Mouse (Mus musculus): ENCODE measurements around the gene Csrp1. TPM values are rescaled to one million over a fixed set of nuclear protein-coding genes. Genes with fewer than 3 reads are reported as not detected.

Gene Csrp1
- polyA plus RNA-seq, 1 experiment = 33.7 TPM

DNA sequence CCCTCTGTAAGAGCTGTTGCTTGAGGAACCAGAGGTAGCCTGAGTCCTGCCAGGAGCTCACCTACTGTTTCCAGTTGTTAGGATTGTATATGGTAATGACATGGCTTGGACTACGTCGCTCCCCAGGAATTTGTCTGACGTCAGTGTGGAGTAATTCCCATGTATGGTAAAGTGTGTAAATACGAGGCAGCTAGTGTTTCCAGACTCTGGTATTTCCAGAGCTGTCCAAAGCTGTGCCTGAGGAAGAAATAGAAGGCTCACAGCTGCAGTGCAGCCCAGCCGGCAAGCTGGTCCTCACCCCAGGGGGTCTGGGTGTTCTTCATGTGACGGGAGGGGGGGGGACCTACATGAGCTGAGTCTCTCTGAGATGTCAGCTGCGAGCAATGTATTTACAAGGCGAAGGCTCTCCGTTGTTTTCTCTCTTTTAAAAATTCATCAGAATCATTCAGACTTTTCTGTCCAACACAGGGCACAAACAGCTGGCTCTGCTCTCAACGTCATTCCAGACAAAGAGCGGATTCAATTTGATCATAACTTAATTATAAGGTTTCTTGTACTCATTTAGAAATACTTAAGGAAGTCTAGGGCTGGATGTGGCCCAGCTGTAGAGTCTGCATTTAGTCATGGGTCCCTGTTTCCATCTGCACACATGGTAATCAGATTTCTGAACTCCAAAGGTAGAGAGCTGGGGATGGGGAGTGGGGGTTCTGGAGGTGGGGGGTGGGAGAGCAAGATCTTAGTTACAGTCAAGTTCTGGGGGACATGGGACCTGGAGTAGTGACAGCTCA lies 12.2 kb downstream of the Csrp1 start:
- peaks cover 20% of the 10 kb centered on the region for H3K4me1 ChIP-seq (ENCODE audit: control insufficient read depth, insufficient read depth, insufficient read length, low read length)
- peak overlapping the region; percentile 13; the same call in 1 of the 2 replicates for H3K4me3 ChIP-seq (ENCODE audit: insufficient read depth, low read depth, low read length)
- peak overlapping the region; percentile 85 for H3K27ac ChIP-seq (replicated peaks; ENCODE audit: low read depth, low read length)

DNA sequence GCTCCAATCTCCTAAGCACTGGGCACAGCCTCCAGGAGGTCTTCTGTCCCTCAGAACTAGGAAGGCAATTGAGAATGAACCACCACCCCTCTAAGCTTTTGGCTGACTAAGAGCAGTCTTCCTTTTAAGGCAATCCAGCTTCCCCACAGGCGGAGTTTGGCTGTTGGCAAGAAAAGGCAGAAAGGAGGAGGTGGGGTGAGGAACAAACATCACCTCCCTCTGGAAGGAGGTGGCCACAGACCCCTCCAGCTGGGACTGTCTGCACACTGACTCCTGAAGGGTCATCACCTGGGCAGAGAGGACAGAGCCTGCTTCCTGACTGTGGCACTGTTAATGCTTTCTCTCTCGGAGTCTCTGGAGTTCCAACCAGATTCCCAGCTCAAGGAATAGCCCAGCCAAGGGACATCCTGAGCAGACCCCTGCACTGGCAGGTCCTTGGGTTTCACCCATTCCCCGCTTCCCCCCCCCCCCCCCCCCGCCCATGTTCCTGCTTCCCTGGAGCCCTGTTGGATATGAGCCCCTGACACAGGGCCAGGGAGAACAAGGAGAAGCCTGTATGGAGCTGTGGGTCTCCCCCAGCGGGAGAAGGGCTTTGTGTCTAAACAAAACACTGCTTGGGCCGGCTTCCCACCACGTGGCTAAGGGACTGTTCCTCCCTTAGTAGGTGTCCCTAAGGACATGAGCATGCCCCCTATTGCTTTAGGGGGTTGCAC lies 14.5 kb downstream of the Csrp1 start:
- peaks cover 23% of the 10 kb centered on the region for H3K4me1 ChIP-seq (ENCODE audit: control insufficient read depth, insufficient read depth, insufficient read length, low read length)

DNA sequence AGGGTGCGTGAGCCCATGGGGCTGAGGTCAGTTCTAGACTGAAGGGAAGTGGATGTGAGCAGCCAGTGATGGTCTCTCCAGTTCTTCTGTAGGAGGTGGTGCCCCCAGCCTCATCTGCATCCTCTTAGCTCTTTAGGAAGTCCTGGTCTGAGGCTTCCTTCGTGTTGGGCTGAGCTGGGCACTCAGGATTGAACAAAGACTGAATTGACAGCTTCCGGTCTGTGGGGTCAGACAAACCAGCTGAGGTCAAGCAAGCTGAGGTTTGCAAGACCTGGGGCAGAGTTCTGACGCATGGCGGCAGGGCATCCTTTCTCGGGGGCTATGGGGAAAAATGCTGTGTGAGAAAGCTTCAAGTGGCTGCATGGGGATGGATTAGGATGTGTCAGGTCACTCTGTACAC lies 15.6 kb downstream of the Csrp1 start:
- Histone ChIP-seq H3K27ac (replicated peaks; ENCODE audit: low read depth, low read length) (peak overlapping the region; percentile 24; the same call in 1 of the 2 replicates), H3K4me1 (ENCODE audit: control insufficient read depth, insufficient read depth, insufficient read length, low read length) (peaks cover 29% of the 10 kb centered on the region), H3K4me3 (ENCODE audit: insufficient read depth, low read depth, low read length) (no peak overlapping the region)

More for the DNA sequence above, 14.5 kb downstream of the Csrp1 start:
- Histone ChIP-seq H3K4me3 (ENCODE audit: insufficient read depth, low read depth, low read length) (no peak overlapping the region), H3K27ac (replicated peaks; ENCODE audit: low read depth, low read length) (peak overlapping the region; percentile 76)

DNA sequence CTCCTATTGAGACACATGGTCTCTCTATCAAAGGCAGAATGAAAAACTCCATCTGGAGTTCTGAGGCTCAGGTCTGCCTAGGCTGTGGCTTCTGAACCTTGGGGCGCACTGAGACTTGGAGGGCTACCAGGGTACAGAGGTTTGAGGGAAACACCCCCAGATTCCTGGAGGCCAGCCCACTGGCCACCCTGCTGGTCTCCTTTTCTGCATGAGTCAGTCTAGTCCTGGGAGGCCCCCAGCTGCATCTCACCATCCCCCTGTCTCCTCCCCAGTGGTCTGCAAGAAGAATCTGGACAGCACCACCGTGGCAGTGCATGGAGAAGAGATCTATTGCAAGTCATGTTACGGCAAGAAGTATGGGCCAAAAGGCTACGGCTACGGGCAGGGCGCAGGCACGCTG lies 25.1 kb downstream of the Csrp1 start:
- no peak overlapping the region for H3K27ac ChIP-seq (replicated peaks; ENCODE audit: low read depth, low read length)
- peaks cover 17% of the 10 kb centered on the region for H3K4me1 ChIP-seq (ENCODE audit: control insufficient read depth, insufficient read depth, insufficient read length, low read length)
- no peak overlapping the region for H3K4me3 ChIP-seq (ENCODE audit: insufficient read depth, low read depth, low read length)

DNA sequence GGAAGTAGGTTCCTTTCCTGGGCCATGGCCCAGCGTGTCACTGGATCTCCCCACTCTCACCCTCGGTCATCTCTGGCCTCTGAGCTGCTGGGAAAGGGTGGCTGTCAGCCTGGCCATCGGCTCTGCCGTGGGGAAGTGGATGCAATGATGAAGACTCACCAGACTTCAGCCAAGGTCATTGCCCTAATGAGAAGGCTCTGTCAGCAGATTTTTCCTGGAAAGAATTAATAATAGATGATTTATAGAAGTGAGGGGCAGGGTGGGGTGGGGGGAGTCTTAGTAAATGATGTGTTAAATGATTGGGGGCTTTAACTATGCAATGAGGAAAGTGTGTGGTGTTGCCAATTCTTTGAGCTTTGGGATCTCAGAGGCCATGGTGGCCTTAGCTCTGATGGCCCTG lies 26.4 kb downstream of the Csrp1 start:
- peaks cover 15% of the 10 kb centered on the region for H3K4me1 ChIP-seq (ENCODE audit: control insufficient read depth, insufficient read depth, insufficient read length, low read length)
- no peak overlapping the region for H3K27ac ChIP-seq (replicated peaks; ENCODE audit: low read depth, low read length)
- no peak overlapping the region for H3K4me3 ChIP-seq (ENCODE audit: insufficient read depth, low read depth, low read length)

DNA sequence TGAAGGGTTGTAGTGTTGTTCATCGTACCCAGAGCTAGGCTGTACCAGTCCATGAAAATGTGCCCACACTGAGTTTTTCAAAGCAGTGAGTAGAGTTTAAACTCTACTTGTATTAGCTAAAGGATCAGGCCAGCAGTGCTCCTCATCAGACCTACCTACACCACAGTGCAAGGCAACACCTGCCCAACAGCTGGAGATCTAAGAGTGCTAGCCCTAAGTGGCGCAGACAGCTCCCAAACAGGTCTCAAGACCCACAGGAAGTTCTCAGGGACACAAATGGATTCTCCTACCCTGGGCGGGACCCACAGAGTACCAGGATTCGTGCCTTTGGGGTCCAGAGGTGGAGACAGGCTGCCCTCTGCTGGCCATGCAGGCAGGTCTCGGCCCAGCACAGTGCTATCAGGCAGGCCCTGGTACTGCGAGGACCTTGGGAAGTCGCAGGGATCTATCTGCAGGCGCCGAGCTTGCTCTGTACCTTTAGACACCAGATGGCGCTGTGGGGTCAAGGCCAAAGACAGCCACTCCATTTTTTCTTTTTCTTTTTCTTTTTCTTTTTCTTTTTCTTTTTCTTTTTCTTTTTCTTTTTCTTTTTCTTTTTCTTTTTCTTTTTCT lies 33.0 kb downstream of the Csrp1 start:
- no peak overlapping the region for H3K4me3 ChIP-seq (ENCODE audit: insufficient read depth, low read depth, low read length)
- peaks cover 5% of the 10 kb centered on the region; the same call in 1 of the 2 replicates for H3K4me1 ChIP-seq (ENCODE audit: control insufficient read depth, insufficient read depth, insufficient read length, low read length)

DNA sequence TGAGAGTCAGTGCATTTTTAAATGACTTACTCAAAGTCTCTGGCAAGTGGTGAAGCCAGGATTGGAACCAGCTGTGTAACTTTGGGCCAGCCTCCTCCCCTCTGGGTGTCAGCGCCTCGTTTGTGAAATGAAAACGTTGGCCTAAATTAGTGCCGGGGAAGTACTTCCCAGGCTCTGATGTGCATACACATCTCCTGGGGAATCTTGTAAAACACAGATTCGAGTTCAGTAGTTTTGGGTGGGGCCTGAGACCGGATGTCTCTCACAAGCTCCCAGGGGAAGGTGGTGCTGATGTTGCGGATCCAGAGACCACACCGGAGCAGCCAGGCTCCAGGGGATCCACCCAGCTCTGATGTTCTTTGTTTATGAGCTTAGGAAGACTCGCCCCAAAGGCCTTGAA lies 35.4 kb downstream of the Csrp1 start:
- H3K4me3 ChIP-seq (ENCODE audit: insufficient read depth, low read depth, low read length) = no peak overlapping the region
- H3K27ac ChIP-seq (replicated peaks; ENCODE audit: low read depth, low read length) = peak overlapping the region; percentile 28; the same call in 1 of the 2 replicates
- peaks cover 5% of the 10 kb centered on the region; the same call in 1 of the 2 replicates for H3K4me1 ChIP-seq (ENCODE audit: control insufficient read depth, insufficient read depth, insufficient read length, low read length)

More for the DNA sequence above, 33.0 kb downstream of the Csrp1 start:
- peak overlapping the region; percentile 72 for H3K27ac ChIP-seq (replicated peaks; ENCODE audit: low read depth, low read length)

DNA sequence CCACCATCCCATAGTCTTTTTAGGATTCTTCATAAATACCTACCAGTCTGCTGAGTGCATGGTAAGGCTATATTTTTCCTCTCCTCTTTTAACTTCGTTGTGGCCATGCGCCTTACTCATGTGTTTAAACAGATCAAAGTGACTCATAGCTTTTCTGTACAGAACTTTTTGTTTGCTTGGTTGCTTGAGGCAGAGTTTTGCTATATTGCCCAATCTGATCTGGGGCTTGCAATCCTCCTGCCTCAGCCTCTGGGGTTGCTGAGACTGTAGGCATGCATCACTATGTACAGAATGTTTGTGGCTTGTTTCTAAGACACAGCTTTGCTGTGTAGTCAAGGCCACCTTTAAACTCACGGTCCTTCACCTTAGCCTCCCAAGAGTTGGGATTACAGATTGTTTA lies 36.1 kb downstream of the Csrp1 start:
- Histone ChIP-seq H3K4me1 (ENCODE audit: control insufficient read depth, insufficient read depth, insufficient read length, low read length) (peaks cover 5% of the 10 kb centered on the region; the same call in 1 of the 2 replicates), H3K27ac (replicated peaks; ENCODE audit: low read depth, low read length) (no peak overlapping the region), H3K4me3 (ENCODE audit: insufficient read depth, low read depth, low read length) (no peak overlapping the region)

DNA sequence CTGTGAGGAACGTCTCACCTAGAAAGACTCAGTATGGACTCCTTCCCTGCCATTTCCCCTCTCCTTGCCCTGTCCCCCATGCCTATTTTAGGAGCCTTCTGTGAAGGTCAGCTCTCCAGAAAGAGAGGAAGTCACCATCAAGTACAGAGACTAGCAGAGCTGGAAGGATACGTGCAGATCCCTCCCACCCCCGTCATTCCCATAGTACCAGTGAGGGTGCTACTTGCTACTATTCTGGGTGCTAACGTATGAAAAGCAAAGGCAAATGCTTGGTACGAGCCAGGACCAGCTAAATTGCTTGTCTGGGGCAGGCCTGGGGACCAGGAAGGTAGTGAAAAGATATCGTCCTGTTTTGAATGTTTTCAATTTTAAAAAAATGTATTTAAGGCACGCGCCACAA lies 37.4 kb downstream of the Csrp1 start:
- no peak overlapping the region for H3K4me3 ChIP-seq (ENCODE audit: insufficient read depth, low read depth, low read length)
- no peak overlapping the region for H3K27ac ChIP-seq (replicated peaks; ENCODE audit: low read depth, low read length)
- peaks cover 5% of the 10 kb centered on the region; the same call in 1 of the 2 replicates for H3K4me1 ChIP-seq (ENCODE audit: control insufficient read depth, insufficient read depth, insufficient read length, low read length)

DNA sequence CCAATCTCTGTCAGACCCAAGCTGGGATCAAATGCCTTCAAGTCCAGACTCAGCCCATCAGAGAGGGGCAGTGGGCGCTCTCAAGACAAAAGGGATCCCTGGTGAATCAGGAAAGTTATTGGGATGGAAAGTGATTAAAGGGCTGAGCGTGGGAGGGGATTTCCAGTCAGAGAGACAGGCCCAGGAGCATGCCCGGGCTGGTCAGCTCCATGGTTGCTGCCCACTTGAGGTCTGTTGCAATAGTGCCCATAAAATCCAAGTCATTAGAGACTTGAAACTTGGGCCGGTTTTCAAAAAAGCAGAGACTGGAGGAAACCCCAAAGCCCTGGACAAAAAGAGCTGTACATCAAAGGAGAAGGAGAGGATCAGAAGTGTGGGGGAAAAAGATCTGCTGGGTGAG lies 39.8 kb downstream of the Csrp1 start:
- Histone ChIP-seq H3K4me1 (ENCODE audit: control insufficient read depth, insufficient read depth, insufficient read length, low read length) (no peaks in the 10 kb centered on the region), H3K27ac (replicated peaks; ENCODE audit: low read depth, low read length) (0 out of 2 replicates have a peak overlapping the region, but pooled peaks have one; percentile 26), H3K4me3 (ENCODE audit: insufficient read depth, low read depth, low read length) (no peak overlapping the region)

DNA sequence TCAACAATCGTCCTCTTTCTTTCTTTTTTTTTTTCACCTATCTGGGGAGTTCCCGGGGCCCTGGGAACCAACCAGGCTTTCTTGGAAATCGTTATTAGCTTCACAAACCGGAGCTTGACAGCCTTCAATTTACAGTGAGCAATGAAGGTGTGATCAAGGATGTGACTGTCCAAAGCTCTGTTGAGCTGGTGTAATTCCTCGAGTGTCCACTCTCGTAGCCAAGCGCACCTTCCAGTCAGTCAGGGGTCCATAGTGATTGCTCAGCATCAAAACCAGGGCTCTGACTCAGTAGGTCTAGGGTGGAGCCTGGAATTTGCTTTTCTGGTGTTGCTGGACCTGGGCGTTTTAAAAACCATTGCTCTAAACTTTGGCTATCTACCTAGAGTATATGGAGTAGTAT lies 40.4 kb downstream of the Csrp1 start:
- H3K4me1 ChIP-seq (ENCODE audit: control insufficient read depth, insufficient read depth, insufficient read length, low read length) = 0 out of 2 replicates have a peak, but pooled peaks cover 2% of the 10 kb centered on the region
- no peak overlapping the region for H3K4me3 ChIP-seq (ENCODE audit: insufficient read depth, low read depth, low read length)
- H3K27ac ChIP-seq (replicated peaks; ENCODE audit: low read depth, low read length) = no peak overlapping the region

DNA sequence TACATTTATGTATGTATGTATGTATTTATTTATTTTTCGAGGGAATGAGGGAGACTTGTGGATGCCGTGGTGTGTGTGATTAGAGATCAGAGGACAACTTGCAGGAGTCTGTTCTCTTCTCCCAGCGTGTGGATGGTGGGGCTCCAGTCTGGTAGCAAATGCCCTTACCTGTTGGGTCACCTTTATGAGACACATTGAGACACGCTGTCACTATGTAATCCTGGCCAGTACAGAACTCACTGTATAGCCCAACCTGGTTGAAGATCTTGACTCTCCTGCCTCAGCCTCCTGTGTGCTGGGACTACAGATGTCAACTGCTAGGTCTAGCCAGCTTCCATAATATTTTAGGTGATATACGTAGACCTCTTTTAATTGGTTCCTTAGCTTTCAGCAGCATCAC lies 41.9 kb downstream of the Csrp1 start:
- H3K27ac ChIP-seq (replicated peaks; ENCODE audit: low read depth, low read length) = no peak overlapping the region
- no peak overlapping the region for H3K4me3 ChIP-seq (ENCODE audit: insufficient read depth, low read depth, low read length)
- H3K4me1 ChIP-seq (ENCODE audit: control insufficient read depth, insufficient read depth, insufficient read length, low read length) = 0 out of 2 replicates have a peak, but pooled peaks cover 3% of the 10 kb centered on the region

DNA sequence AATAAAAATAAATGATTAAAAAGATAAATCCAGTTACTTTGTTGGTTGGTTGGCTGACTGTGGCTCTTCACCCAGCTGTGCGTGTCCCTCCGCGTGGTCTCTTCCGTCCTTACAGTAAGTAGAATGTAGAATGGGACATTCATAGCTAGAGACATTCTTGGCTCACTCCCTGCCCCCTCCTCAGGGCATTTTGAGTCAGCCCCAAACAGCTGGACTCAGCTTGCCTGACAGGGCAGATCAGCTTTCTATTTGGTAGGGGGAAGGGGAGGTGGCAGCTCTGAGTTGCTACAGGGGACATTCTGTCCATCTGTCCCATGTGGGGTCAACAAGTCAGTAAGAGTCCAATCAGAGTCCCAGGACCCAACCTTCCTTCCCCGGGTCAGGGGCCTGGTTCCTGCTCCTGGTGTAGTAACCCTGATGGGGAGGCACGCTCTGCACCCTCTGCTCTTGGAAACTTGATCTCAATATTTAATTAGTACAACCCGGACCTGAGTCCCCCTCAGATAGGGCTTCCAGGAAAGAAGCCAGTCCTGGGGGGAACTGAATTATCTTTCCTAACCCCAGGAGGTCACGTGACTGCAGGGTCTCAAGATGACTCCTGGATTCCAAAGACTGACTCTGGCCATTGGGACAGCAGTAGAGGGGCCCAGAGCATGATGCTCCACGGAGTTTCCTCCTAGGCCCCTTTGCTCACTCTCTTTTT lies 43.8 kb downstream of the Csrp1 start:
- Histone ChIP-seq H3K4me1 (ENCODE audit: control insufficient read depth, insufficient read depth, insufficient read length, low read length) (0 out of 2 replicates have a peak, but pooled peaks cover 5% of the 10 kb centered on the region), H3K4me3 (ENCODE audit: insufficient read depth, low read depth, low read length) (no peak overlapping the region), H3K27ac (replicated peaks; ENCODE audit: low read depth, low read length) (no peak overlapping the region)

DNA sequence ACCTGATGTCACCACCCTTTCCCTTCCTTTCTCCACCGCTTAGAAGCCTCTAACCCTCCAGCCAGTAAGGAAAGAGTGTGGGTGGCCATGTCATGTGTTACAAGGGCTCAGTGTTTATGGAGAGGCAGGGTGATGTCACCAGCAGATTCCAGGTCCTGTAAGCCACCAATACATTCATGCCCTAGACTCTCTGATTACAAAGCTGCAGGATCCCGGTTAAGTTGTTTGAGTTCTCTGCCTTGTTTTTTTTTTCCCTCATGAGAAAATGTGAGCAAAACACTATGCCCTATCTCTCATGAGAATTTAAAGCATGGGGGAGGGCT lies 44.3 kb downstream of the Csrp1 start:
- H3K27ac ChIP-seq (replicated peaks; ENCODE audit: low read depth, low read length) = no peak overlapping the region
- no peak overlapping the region for H3K4me3 ChIP-seq (ENCODE audit: insufficient read depth, low read depth, low read length)
- 0 out of 2 replicates have a peak, but pooled peaks cover 5% of the 10 kb centered on the region for H3K4me1 ChIP-seq (ENCODE audit: control insufficient read depth, insufficient read depth, insufficient read length, low read length)

Data from brown adipose tissue, adult 24 weeks (tissue).